Mouse (Mus musculus) erythroblast, adult 5-6 weeks (primary cell): ENCODE data around the gene Polr1c. TPM values are rescaled to one million over a fixed set of nuclear protein-coding genes. Genes with fewer than 3 reads are reported as not detected.

Source experiments
- ATAC-seq: replicated peaks from 2 replicates; pipeline ENCODE4 v1.8.0; 2016; ENCODE audit warnings: moderate number of reproducible peaks, mild to moderate bottlenecking, moderate TSS enrichment, inconsistent platforms; ENCODE audit not compliant: poor library complexity, low FRiP score, severe bottlenecking
- total RNA-seq, 2 experiments: library from RNA; stranded (forward) in 1 of 2; stranded (reverse) in 1 of 2; fragments of 150-400 nt in 1 of 2; fragments of 200-764, 138-1000 nt in 1 of 2; gene quantifications; 2 replicates each; pipeline versions ENCODE4 v1.2.3 to v1.2.4; 2015 to 2017; ENCODE audit warnings: low replicate concordance in 2 of 2

The Polr1c gene
- total RNA-seq, 2 experiments from 2014 or later = 9.6 to 18.8 TPM

DNA sequence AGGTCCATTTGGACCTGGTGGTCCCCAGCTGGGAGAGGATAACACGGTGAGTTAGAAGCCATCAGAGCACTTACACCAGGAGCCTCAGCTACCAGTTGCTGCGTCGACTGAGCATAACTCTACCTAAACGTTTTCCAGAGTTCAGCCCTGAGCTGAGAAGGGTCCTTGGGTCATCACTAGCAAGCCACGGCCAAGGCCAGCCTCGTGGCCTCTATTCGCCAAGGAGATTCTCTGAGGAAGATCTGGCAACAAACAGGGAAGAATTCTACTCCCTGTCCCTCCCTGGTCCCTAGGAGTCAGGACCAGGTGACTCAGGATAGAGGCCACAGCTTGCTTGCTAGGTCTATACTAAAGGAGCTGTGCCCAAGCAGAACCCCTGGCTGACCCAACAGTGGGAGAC, 19.7 kb upstream of the Polr1c start:
- no peak for ATAC-seq

DNA sequence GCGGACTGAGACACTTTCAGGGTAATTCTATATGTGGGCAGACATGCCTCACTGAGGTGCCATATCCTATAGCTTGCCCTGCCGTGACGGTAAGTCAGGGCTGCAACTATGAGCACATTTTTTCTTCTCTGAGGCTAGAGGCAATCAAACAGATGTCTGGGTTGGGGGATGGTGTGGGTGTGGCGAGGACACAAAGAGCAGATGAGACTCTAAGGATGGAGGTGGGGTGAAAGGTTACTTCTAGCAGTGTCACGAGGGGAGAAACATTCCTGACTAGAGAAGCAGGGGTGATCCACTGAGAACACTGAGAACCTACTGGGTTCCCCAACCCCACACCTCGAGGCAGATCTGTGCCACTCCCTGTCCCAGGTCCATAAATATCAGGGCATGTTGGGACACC, 19.1 kb upstream of the Polr1c start:
- ATAC-seq = no peak

DNA sequence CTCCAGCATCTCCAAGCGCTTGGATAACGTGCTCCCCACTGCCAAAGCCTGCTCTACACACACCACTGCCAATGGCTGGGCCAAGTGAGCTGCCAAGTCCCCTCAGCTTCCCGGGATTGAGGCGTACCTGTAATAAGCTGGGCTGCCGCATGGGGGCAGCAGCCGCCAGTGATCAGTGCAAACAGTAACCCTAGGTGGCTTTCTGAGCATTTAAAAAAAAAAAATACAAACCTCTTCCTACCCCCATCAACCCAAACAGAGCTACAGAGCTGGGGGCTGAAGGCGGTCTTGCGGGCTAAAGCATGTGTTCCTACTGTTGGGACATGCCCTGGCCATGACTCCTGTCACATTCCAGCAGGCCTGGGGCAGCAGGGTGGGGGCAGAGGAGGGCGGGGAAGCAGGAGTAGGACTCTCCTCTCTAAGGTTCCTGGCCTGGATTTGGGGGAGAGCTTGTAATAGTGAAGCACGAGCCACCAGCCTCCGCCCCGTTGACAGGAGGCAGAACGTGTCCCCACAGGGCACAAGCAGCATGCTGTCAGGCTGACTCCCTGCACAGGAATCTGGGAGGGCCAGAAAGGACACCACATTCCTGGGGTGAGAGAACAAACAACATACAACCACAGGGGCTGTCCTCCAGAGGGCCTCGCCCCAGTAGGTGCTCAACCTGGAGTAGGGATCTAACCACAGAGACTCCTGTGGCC, 18.2 kb upstream of the Polr1c start:
- ATAC-seq = peak; percentile 68

- no peak for ATAC-seq
These were observed 17.6 kb upstream of the Polr1c start for GRCm38 (mm10) chr17:46265502-46265901.

- ATAC-seq = no peak
These were observed 14.4 kb upstream of the Polr1c start for GRCm38 (mm10) chr17:46262201-46262694.

- ATAC-seq = no peak
These were observed 11.8 kb upstream of the Polr1c start for GRCm38 (mm10) chr17:46259675-46260074.

DNA sequence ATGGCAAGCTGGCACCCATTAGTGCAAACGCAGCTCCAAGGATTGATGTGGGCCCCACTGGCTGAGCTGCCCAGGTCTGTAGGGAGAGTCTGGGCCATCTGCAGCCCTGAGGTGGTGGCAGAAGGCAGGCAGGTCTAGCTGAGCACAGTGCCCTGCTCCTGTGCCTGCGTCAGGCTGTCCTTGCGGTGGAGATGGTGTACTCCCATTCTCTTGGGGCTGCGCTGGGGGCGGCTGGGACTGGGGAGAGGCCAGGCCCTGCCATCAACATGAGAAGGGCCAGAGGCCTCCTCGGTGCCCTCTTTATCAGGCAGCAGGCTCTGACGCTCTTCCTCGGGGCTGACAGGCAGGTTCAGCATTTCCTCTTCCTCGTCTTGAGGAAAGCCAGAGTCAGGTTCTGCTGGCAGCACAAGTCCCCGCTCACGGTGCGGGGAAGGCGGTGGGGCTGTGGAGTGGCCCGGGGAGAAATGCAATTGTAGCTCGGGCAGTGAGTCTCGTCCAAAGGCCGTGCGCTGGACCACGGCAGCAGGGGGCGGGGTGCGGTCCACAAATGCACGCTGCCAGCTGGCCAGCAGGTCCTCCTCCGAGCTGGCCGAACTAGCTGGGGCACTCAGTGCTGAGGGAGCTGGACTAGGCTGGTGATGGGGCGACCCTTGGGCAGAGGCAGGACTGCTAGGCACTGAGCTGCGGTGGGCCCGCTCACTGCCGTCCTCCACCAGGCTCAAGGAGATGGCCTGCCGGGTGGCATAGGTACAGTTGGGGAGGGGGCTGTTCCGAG, 10.6 kb upstream of the Polr1c start:
- ATAC-seq = no peak

DNA sequence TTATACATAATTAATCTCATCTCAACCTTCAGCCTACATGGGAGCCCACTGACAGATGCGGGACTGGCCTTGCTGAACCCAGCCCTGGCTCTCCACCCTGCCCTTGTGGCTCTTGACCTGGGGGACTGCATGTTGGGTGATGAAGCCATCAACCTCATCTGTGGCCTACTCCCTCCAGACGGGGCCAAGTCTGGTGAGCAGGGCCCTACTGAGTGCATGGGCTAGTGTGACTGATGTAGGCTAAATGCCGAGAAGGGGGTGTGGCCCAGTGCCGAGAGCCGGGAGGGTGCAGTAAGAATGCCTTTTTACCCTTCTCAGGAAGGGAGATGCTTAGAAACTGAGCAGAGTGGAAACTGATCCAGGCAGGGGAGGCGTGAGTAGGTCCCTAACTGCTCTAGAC, 7.3 kb upstream of the Polr1c start:
- ATAC-seq = no peak

DNA sequence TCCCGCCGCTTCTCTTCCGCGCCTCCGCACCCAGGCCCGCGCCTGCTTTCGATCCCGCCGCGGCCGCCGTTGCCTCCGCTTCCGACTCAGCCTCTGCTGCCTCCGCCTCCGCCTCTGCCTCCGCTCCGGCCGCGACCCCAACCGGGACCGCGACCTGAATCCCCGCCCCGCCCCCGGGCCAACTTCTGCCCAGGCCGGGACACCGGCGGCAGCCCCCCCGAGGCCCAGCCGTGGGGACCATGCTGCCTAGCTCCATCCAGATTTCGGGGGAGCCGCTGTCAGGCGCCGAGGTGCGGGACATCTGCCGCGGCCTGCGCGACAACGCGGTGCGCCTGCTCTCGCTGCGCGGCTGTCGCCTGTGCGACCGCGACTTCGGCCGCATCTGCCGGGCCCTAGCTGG, 6.3 kb upstream of the Polr1c start:
- ATAC-seq = no peak

- peak; percentile 85 for ATAC-seq
These were observed 5.7 kb upstream of the Polr1c start, which contains the start of gene Lrrc73 for GRCm38 (mm10) chr17:46253452-46254084. Lrrc73 (plus strand) TSS chr17:46253531.

GRCm38 (mm10) chr17:46252571-46253451, 5.0 kb upstream of the Polr1c start:
- no peak for ATAC-seq

GRCm38 (mm10) chr17:46251174-46251573, 3.3 kb upstream of the Polr1c start:
- ATAC-seq = no peak

- ATAC-seq = peak; percentile 24
These were observed 302 bp upstream of the Polr1c start for GRCm38 (mm10) chr17:46248189-46248522.

GRCm38 (mm10) chr17:46244579-46244978, 3.3 kb downstream of the Polr1c start:
- ATAC-seq = no peak

GRCm38 (mm10) chr17:46243624-46244023, 4.2 kb downstream of the Polr1c start:
- no peak for ATAC-seq

DNA sequence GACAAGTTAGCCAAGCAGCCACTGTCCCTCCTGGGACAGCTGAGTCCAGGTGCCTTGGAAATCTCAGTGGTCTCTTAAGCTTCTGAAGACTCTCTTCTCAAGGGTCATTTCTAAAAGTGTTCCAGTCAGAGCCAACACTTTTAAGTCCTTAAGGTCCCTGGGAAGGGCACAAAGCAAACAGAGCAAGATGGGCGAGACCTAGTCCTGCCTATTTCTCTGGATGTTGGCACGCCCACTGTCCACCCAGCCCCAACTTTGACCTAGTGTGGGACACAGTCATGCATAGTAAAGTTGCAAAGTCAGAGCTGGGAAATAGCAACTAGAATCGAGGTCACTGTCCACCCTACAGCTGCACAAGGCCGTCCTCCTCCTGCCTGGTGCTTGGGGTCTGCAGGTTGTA, 4.9 kb downstream of the Polr1c start:
- no peak for ATAC-seq

DNA sequence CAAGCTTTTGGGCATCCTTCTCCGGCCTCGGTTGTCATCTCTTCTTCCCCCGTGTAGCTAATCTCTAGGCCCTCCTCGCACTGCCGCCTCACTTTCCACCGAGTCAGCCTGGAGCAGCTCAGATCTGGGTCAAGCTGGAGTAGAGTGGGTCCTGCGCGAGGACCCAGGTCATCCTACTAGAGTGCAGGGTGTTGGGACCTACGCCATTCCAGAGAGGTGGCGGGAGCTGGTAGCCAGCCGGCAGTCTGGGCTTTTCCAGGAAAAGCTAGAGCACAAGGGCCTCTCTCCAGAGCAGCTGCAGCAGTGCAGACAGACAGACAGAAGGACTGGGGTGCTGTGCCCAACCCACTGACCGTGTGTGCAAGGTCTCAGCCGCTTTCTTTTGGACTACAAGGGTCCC, 5.6 kb downstream of the Polr1c start:
- ATAC-seq = no peak

DNA sequence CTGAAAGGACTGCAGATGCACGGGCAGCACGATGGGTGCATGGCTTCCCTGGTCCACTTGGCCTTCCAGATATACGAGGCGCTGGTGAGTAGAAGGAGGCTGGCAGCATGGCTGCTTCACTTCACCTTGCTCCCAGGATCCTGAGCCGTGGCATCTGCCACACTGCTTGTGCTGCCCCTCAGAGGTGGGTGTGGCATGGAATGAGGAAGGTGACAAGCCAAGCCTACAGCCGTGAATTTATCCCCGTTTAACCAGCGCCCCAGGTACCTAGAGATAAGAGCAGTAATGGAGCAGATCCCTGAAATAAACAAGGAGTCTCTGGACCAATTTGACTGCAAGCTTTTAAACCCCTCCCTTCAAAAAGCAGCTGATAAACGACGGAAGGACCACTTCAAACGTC, 6.4 kb downstream of the Polr1c start:
- ATAC-seq = no peak

- no peak for ATAC-seq
These were observed 8.2 kb downstream of the Polr1c start for GRCm38 (mm10) chr17:46239516-46240114.

GRCm38 (mm10) chr17:46237480-46237879, 10.4 kb downstream of the Polr1c start:
- ATAC-seq = no peak
